Mouse (Mus musculus): ENCODE results near the gene Lsp1.

DNA sequence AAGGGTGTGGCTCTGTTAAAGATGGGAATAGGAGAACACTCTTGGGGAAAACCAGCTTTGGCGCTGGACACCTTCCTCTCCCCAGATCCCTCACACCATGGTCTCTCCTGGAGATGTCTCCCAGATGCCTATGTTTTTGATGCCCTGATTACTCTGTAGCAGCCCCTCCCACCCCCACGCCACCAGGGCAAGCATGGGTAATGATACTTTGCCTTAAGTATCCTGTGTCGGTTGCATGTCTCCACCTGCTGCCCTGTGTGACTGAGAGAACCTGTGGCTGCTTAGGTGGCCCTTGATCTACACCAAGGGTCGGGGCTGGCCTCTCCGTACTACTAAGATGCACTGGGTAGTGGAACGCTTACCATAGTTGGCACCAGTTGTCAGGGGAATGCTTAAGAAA, 17.4 kb downstream of the Lsp1 start:
- TF ChIP-seq ZNF384 (IDR thresholded peaks at IDR 0.05; ENCODE audit: low read depth, low read length) (no peak), HCFC1 (IDR thresholded peaks at IDR 0.05; ENCODE audit: borderline replicate concordance, insufficient read depth, low read length) (no peak)

All from ES-E14 (cell line).